Mouse (Mus musculus): ENCODE measurements at regions not wholly inside any gene's neighbourhood (a gene's known extent, or its start where the extent isn't known, plus 50 kb on each side); places are given as distances from the start of the nearest gene placed in this dataset.
"Not testable (repeated sequence)": the region's sequence is repeated elsewhere in the genome, so short reads cannot be mapped to it uniquely, and the experiment has no call there.

GRCm38 (mm10) chr10:22556401-22556800, 88.4 kb upstream of the Slc2a12 start:
- not testable (repeated sequence) for DNase-seq (ENCODE audit: low spot score in 2 of 2)

GRCm38 (mm10) chr10:22569250-22570010, 75.4 kb upstream of the Slc2a12 start:
- not testable (repeated sequence) for DNase-seq (ENCODE audit: low spot score in 2 of 2)

- DNase-seq (ENCODE audit: low spot score in 2 of 2), result not testable (repeated sequence)
Measured at GRCm38 (mm10) chr10:22574048-22574447, 70.8 kb upstream of the Slc2a12 start.

GRCm38 (mm10) chr10:22579426-22579825, 65.4 kb upstream of the Slc2a12 start:
- DNase-seq (ENCODE audit: low spot score in 2 of 2), result peak; percentile 31 to 71

GRCm38 (mm10) chr10:22581300-22581699, 63.5 kb upstream of the Slc2a12 start:
- not testable (repeated sequence) for DNase-seq (ENCODE audit: low spot score in 2 of 2)

- not testable (repeated sequence) for DNase-seq (ENCODE audit: low spot score in 2 of 2)
Measured at GRCm38 (mm10) chr10:22583306-22583705, 61.5 kb upstream of the Slc2a12 start.

GRCm38 (mm10) chr10:22588587-22588986, 56.2 kb upstream of the Slc2a12 start:
- DNase-seq (ENCODE audit: low spot score in 2 of 2), result not testable (repeated sequence)

- peak in 1 of 2 experiments; percentile 41 for DNase-seq (ENCODE audit: low spot score in 2 of 2)
Measured at GRCm38 (mm10) chr10:22591664-22592063, 53.1 kb upstream of the Slc2a12 start.

GRCm38 (mm10) chr10:22592189-22592603, 52.6 kb upstream of the Slc2a12 start:
- DNase-seq (ENCODE audit: low spot score in 2 of 2), result not testable (repeated sequence)

- DNase-seq (ENCODE audit: low spot score in 2 of 2), result not testable (repeated sequence)
Measured at GRCm38 (mm10) chr10:22592752-22593151, 52.1 kb upstream of the Slc2a12 start.

Measured in layer of hippocampus, postnatal 14 days (tissue).